Mouse (Mus musculus): ENCODE results near the gene Pram1. TPM values are rescaled to one million over a fixed set of nuclear protein-coding genes. Genes with fewer than 3 reads are reported as not detected.

Gene Pram1
- 6.4 TPM for polyA plus RNA-seq (2015; fragmentation: Illumina TruSeq; extraction: RNeasy Lipid Tissue Mini Kit (QIAGEN cat#74804); ENCODE audit: insufficient read depth, low replicate concordance)

DNA sequence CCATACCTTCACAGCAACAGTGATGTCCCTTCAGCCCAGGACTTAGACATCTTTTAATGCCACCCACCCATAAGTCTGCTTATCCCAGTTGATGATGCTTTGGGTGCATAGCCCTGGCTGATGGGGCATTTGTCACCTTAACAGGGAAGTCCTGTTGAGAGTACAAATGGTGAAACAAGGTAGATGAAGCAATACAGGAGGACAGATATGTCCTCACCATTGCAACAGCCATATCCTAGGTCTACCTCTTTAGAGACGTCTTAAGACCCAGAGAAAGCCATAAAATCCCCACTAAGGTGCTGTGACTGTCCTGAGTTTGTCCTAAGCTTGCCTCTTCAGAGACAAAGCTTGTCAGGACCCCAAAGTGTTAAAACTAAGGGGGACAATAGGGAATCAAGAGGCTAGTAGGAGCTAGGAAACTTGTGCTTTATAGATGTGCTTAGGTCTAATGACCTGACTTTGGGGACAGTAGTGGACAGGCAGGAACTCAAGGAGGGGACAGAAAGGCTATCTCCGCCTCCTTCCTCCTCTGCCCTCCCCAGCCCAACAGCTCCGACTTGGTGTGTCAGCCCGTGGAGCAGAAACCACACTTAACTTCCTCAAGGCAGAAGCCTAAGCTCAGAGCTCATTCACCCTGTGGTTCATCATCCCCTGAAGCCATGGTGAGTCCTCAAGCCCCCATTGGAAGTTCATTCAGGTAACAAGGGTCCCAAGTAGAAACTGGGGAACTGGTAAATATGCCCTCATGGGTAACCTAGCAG lies at the start of gene Pram1:
Gene Pram1 (plus strand): TSS at position 541 of the 761 bp plus-strand sequence.

DNA sequence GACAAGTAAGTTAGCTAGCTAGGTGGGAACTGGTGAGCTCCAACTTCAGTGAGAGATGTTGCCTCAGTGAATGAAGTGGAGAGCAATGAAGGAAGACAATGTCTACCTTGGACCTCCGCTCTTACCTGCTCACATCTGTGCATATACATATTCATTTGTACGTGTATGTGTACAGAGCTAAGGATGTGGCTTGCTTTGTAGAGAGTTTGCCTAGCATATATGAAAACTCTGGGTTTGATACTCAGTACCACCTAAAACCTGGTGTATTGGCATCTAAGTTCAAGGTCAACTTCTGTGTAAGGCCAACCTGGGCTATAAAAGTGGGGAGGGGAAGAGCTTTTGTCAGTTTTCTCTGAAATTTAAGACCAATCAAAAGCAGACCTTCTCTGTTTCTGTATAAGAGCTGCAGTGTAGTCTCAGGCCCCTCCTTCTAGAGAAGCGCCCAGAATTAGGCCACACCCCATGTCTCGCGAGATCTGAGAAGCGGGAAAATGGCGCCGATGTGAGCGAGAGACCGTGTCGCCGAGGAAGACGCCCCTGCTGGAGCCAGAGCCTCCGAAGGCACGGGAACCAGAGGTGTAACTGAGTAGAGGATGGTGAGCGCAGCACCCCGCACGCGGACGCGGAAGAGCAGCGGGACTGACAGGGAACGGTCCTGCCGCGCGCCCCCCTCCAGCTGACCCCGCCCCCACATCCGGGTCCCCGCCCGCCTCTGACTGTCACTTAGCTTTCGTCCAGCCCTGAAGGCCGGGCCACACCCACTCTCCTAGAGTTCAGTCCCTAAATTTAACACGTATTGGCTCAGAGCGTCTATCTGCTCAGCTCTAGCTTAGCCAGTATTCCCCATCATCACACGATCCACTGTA lies 9.0 kb upstream of the Pram1 start, which contains the start of gene Zfp414:
Gene Zfp414 (plus strand): TSS at position 470 of the 866 bp plus-strand sequence.

GRCm38 (mm10) chr17:33686760-33687159 lies 48.9 kb downstream of the Pram1 start, which contains the start of gene Hnrnpm:
TSS of gene Hnrnpm (minus strand) at chr17:33686860.

Other genes with a start within 250 kb of the Pram1 start
- gene Zfp101, start 243.4 kb upstream of the Pram1 start, polyA plus RNA-seq (2015; fragmentation: Illumina TruSeq; extraction: RNeasy Lipid Tissue Mini Kit (QIAGEN cat#74804); ENCODE audit: insufficient read depth, low replicate concordance), result 19.8 TPM
- not detected for gene Actl9, start 205.2 kb upstream of the Pram1 start, polyA plus RNA-seq (2015; fragmentation: Illumina TruSeq; extraction: RNeasy Lipid Tissue Mini Kit (QIAGEN cat#74804); ENCODE audit: insufficient read depth, low replicate concordance)
- 51.5 TPM for gene Adamts10, start 113.9 kb upstream of the Pram1 start, polyA plus RNA-seq (2015; fragmentation: Illumina TruSeq; extraction: RNeasy Lipid Tissue Mini Kit (QIAGEN cat#74804); ENCODE audit: insufficient read depth, low replicate concordance)
- gene Myo1f, start 82.3 kb upstream of the Pram1 start, polyA plus RNA-seq (2015; fragmentation: Illumina TruSeq; extraction: RNeasy Lipid Tissue Mini Kit (QIAGEN cat#74804); ENCODE audit: insufficient read depth, low replicate concordance), result 35.7 TPM
- gene Zfp414, start 9.0 kb upstream of the Pram1 start, polyA plus RNA-seq (2015; fragmentation: Illumina TruSeq; extraction: RNeasy Lipid Tissue Mini Kit (QIAGEN cat#74804); ENCODE audit: insufficient read depth, low replicate concordance), result 21.6 TPM
- 386 TPM for gene Hnrnpm, start 48.8 kb downstream of the Pram1 start, polyA plus RNA-seq (2015; fragmentation: Illumina TruSeq; extraction: RNeasy Lipid Tissue Mini Kit (QIAGEN cat#74804); ENCODE audit: insufficient read depth, low replicate concordance)
- 102 TPM for gene March2, start 80.6 kb downstream of the Pram1 start, polyA plus RNA-seq (2015; fragmentation: Illumina TruSeq; extraction: RNeasy Lipid Tissue Mini Kit (QIAGEN cat#74804); ENCODE audit: insufficient read depth, low replicate concordance)
- 65.7 TPM for gene Rab11b, start 122.5 kb downstream of the Pram1 start, polyA plus RNA-seq (2015; fragmentation: Illumina TruSeq; extraction: RNeasy Lipid Tissue Mini Kit (QIAGEN cat#74804); ENCODE audit: insufficient read depth, low replicate concordance)
- gene Angptl4, start 143.8 kb downstream of the Pram1 start, polyA plus RNA-seq (2015; fragmentation: Illumina TruSeq; extraction: RNeasy Lipid Tissue Mini Kit (QIAGEN cat#74804); ENCODE audit: insufficient read depth, low replicate concordance), result 11.1 TPM
- gene Kank3, start 172.5 kb downstream of the Pram1 start, polyA plus RNA-seq (2015; fragmentation: Illumina TruSeq; extraction: RNeasy Lipid Tissue Mini Kit (QIAGEN cat#74804); ENCODE audit: insufficient read depth, low replicate concordance), result 53.6 TPM
- 1,152 TPM for gene Rps28, start 186.5 kb downstream of the Pram1 start, polyA plus RNA-seq (2015; fragmentation: Illumina TruSeq; extraction: RNeasy Lipid Tissue Mini Kit (QIAGEN cat#74804); ENCODE audit: insufficient read depth, low replicate concordance)
- 55.2 TPM for gene Ndufa7, start 186.5 kb downstream of the Pram1 start, polyA plus RNA-seq (2015; fragmentation: Illumina TruSeq; extraction: RNeasy Lipid Tissue Mini Kit (QIAGEN cat#74804); ENCODE audit: insufficient read depth, low replicate concordance)
- gene Cd320, start 205.0 kb downstream of the Pram1 start, polyA plus RNA-seq (2015; fragmentation: Illumina TruSeq; extraction: RNeasy Lipid Tissue Mini Kit (QIAGEN cat#74804); ENCODE audit: insufficient read depth, low replicate concordance), result 5.0 TPM
- not detected for gene Gm7029, start 235.8 kb downstream of the Pram1 start, polyA plus RNA-seq (2015; fragmentation: Illumina TruSeq; extraction: RNeasy Lipid Tissue Mini Kit (QIAGEN cat#74804); ENCODE audit: insufficient read depth, low replicate concordance)

Measured in spleen, adult 10 weeks (tissue).